Mouse (Mus musculus): Measurements from ENCODE around the gene Gm572.

DNA sequence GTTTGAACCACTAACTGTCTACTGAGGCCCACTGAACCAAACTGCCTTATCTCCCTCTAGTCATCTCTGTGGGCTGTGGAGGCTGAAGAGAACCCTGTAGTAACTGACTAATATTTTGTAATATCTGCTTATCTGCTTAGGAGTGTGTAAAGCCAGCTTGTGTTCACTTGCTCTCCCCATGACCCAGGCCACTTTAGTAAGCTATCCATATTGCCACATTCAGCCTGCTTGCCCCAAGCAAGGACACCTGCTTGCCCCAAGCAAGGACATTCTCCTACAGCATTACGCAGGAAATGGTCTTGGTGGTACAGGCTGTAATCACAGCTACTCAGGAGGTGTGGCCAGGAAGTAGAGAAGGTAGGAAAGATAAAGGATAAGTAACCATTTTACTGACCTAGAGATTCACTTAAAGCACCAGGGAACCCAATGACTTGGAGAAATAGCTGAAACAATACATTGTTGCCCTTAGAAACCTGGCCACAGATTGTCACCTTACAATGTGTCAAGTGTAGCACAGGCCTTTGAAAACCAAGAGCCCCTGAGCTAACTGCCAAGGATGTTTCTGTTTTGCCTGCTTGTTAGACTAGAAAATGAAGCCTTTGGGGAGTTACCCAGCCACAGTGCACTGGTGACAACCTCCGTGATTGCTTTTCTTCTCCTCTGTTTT lies 9.6 kb upstream of the Gm572 start:
- TF ChIP-seq POLR2A (IDR thresholded peaks at IDR 0.05; ENCODE audit: low read depth, low read length) (no peak), CTCF (conservative IDR thresholded peaks at IDR 0.05; ENCODE audit: insufficient read depth, insufficient read length, low read depth, low read length) (no peak)
